Mouse (Mus musculus): ENCODE data around the gene Hdac8.
A peak's percentile ranks its signal among the peaks of the same experiment; 100 is the strongest.

Gene Hdac8

GRCm38 (mm10) chrX:102339396-102340155 lies 165.6 kb downstream of the Hdac8 start:
- no peak for DNase-seq (ENCODE audit: low spot score in 2 of 2)

DNA sequence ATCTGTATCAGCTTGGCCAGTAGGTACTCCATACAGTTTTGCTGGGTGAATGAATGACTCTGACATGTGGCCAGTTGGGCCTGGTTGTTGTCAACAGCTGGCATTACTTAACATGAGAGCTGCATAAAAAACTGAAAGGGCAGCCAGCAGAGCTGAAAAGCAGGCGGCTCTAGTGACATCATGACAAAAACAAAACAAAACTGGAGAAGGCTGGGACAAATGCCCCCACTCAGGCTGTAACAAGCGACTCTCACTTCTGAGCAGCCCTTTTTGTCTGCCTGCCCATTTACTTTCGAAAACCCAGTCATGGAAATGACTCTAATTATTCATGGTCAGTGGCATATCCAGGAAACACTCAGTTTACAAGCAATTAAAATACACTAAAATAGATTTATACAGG lies 185.5 kb downstream of the Hdac8 start:
- no peak for DNase-seq (ENCODE audit: low spot score in 2 of 2)

- DNase-seq (ENCODE audit: low spot score in 2 of 2), result no peak
Measured at GRCm38 (mm10) chrX:102319252-102319651, 185.9 kb downstream of the Hdac8 start.

DNA sequence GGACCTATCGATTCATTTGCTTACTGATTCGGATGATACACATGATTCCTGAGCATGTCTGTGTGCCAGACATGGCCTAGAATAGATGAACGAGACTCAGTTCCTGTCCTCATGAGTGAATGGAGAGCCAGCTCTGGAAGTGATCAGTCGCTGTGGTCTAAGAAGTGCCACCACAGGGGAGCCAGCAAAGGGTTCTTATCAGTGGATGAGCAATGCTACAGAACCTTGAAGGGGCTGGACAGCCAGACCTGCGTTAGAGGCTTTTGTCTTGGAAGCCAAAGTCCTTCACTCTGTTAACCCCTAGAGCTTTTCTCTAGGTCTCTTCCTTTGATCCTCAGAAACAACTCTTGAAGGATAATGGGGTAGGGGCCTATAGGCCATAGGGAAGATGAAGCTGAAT lies 186.4 kb downstream of the Hdac8 start:
- DNase-seq (ENCODE audit: low spot score in 2 of 2), result no peak

DNA sequence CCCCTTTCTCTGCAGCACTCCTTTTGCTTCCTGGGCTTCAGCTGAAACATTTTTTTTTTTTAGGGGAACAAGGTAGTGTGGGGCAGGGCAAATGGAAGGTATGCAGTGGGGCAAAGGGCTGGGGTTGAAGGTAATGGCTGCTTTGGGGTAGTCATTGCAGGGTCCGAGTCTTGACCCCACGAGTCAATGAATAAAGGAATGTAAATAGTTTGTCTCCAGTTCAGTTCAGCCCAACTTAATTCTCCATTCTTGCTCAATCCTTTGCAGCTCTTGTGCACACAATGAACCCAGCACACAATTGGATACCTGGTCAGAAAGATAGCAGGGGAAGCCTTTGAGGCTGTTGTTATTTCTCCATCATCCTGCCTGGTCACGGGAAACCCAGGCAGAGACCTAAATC lies 194.0 kb downstream of the Hdac8 start:
- no peak for DNase-seq (ENCODE audit: low spot score in 2 of 2)

GRCm38 (mm10) chrX:102307511-102307910 lies 197.6 kb downstream of the Hdac8 start:
- DNase-seq (ENCODE audit: low spot score in 2 of 2), result peak in 1 of 2 experiments; percentile 34

GRCm38 (mm10) chrX:102305806-102306205 lies 199.4 kb downstream of the Hdac8 start:
- no peak for DNase-seq (ENCODE audit: low spot score in 2 of 2)

DNA sequence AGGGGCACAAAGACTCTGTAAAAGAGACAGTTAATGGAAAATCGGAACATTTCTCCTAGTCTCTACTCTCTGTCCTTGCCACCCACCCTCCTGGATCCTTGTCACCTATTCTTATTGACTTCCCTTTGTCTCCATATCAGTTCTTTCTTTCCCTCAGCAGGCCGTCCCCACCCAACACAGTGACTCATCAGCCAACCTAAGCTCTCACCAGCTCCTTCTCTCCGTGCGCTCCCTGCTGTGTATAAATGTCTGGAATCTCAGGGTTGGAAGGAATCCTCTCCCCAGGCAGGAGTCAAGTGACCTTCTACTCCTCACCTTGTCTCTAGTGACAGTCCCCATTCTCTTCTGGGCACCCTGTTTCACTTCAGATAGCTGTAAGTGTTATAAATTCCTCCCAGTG lies 200.2 kb downstream of the Hdac8 start:
- DNase-seq (ENCODE audit: low spot score in 2 of 2), result no peak

GRCm38 (mm10) chrX:102302476-102302875 lies 202.7 kb downstream of the Hdac8 start:
- DNase-seq (ENCODE audit: low spot score in 2 of 2), result no peak

GRCm38 (mm10) chrX:102284889-102285288 lies 220.3 kb downstream of the Hdac8 start:
- peak in 1 of 2 experiments; percentile 27 for DNase-seq (ENCODE audit: low spot score in 2 of 2)

- no peak for DNase-seq (ENCODE audit: low spot score in 2 of 2)
Measured at GRCm38 (mm10) chrX:102262620-102263345, 242.4 kb downstream of the Hdac8 start.

DNA sequence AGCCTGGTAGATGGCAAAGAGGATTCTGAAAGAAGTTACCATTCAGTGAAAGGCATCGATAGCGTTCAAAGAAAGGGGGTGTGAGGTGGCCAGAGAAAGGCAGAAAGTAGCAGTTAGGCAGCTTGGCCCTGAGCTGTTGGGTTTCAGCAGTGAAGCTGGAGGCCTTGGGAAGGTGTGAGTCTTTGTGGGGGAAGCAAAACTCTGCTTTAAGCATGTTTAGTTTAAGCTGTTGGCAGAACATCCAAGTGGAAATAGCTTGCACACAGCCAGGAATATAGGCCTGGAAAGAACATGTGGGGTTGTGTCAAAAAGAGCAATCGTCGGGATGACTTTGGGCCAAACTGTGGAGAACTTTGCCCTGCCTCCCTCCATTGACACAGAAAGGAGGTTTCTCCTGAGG lies 245.4 kb downstream of the Hdac8 start:
- DNase-seq (ENCODE audit: low spot score in 2 of 2), result no peak

- DNase-seq (ENCODE audit: low spot score in 2 of 2), result peak in 1 of 2 experiments; percentile 39
Measured at GRCm38 (mm10) chrX:102253892-102254291, 251.3 kb downstream of the Hdac8 start.

DNA sequence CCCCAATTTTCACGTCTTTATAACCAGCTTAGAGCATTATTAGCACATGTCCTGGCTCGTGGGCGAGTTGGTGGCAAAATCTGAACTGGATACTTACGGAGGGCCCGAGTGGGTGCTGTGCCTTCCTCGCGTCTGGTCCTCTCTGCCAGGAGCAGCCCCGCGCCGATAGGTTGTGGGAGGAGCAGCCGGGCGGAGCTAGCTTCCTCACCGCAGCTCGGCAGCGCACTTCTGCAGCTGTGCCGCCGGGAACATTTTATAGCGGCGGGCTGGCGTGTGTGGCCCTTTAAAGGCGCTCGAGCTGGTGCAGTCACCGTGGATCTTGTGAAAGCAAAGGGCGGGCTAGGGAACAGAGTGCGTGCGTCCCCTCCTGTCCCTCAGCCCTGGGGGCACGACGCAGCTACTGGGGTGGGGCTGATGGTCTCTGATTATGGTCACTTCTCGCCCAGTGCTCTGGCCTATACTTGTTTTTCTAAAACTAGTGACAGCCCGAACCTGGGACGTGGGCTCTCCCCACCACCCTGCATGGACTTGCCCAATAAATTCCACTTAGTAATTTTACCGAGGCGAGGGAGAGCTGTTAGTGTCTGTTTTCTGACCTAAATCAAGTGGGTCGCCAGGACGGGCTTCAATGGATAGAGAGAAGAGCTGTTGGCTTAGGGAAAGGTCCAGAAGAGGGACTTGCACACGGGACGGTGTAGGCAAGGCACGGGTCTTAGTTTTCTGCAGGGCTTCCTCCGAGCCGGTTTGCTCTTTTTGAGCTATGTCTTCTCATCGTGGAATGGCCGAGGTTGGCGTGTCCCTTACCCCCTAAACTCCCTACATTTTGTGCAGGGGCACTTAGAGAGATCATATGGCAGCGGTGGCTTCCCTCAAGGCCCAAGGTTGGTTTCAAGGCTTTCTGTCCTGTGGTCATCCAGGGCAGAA lies 253.0 kb downstream of the Hdac8 start, which contains the start of gene Cited1:
Gene Cited1 (minus strand): TSS at position 245 of the 924 bp plus-strand sequence.
- peak; percentile 17 to 67 for DNase-seq (ENCODE audit: low spot score in 2 of 2)

DNA sequence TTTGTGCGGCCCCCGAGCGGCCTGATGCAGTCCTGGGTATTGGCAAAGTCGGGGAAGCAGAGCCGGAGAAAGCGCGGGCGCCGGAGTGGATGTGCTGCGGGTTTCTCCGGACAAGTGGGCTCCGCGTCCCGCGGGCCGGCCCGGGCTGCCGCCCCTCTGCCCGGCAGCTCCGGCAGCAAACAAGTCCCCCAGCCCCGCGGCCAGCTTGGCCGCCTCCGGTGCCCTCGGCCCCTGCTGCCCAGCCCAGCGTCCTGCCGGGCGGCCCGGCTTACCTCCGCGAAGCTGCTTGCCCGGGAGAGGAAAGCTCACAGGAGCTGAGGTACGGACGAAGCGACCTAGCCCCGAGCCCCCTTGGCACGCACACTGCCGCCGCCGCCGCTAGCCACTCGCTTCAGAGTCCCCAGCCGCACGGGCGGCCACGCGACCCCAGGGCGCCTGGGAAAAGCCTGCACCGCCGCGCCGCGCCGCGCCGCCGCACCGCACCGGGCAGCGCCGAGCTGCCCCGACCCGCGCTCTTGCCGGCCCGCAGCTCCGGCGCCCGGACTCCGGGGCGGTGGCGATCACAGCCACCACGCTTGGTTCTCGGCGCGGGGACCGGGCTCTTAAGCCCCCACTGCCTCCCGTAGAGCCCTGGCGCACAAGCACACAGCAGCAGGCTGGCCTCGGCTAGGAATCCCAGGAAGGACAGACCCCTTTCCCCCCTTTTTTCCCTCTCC lies 253.8 kb downstream of the Hdac8 start:
- peak in 1 of 2 experiments; percentile 64 for DNase-seq (ENCODE audit: low spot score in 2 of 2)

DNA sequence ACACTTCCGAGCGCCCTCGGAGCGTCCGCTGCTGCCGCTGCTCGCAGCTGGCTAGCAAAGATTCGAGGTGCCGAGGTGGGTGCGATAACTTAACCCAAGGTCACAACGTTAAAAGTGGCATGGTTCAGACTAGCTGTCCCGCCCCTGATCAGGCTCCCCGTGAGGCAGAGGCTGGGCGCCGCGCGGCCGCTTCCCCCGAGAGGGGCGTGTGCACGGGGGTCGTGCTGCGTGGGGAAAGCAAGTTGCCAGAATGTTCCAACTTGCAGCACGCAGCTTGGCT lies 254.3 kb downstream of the Hdac8 start:
- DNase-seq (ENCODE audit: low spot score in 2 of 2), result no peak

DNA sequence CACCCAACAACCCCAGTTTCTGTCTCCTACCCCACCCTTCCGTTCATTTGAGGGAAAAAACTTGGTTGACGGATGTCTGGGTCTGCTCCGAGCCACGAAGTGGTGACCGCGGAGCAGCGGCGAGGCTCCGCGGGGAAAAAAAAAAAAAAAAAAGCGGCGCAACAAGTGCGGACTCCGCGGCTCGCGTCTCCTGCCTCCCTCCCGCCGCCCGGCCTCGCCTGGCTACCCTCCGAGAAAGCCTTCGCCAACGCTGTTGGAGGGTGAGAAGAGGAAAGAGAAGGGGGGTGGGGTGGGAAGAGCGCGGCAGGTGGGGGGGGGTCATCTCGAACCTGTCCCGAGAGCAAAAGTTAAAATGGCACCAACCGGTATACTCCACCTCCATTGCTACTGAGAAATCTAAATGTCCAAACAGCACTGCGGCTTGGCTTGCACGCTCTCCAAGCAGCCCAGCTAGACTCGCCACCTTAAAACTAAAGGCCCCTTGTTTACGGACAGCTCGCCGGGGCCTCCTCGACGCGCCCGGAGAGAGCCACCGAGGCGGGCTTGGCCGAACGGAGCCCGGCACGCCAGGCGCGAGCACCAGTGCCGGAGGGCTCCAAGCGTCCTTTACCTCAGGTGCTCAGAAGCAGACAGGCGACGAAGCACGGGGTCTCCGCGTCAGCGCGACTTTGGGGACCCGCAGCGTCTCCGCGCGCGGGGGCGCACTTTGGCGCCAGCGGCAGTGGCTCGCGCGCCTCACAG lies 254.8 kb downstream of the Hdac8 start:
- peak in 1 of 2 experiments; percentile 58 for DNase-seq (ENCODE audit: low spot score in 2 of 2)

- no peak for DNase-seq (ENCODE audit: low spot score in 2 of 2)
Measured at GRCm38 (mm10) chrX:102244334-102244733, 260.8 kb downstream of the Hdac8 start.
